In genomic region chr14:27373498-27373897, GRCm38 (mm10) we compare ENCODE assay signal across 21 mouse cellular contexts. TPM values are rescaled to one million over a fixed set of nuclear protein-coding genes. Genes with fewer than 3 reads are reported as not detected.
DNase-seq lines count a peak whose midpoint lies in the region; ATAC-seq and TF ChIP-seq lines count a peak whose summit lies in the region.
"Had no signal": no experiment of that assay in that cellular context is flagged by ENCODE, and none has a peak within 500 bp of the region (broad histone marks: within the 10 kb centered on the region; RNA-seq: fewer than 3 reads in every experiment).

No protein-coding gene starts in this region.

- no peak overlapping the region for H3K9ac ChIP-seq in heart, embryonic 12.5 days

- TF ChIP-seq CTCF in cerebellum, adult 2 months (IDR thresholded peaks at IDR 0.05; ENCODE audit: borderline replicate concordance, insufficient read depth, low read depth, low read length), result no peak

- no peak for ATAC-seq in heart, embryonic 12.5 days (ENCODE audit: insufficient number of reproducible peaks, low FRiP score)
- ATAC-seq: activated CD4-positive, CD25-positive, alpha-beta regulatory T cell, adult 4 months; CD4-positive, CD25-positive, alpha-beta regulatory T cell, adult 4 months; Patski had no signal

- H3K4me1 ChIP-seq in cerebellum, adult 2 months (ENCODE audit: control insufficient read depth, insufficient read depth, low read length), result peaks cover 25% of the 10 kb centered on the region
- H3K4me1 ChIP-seq in heart, embryonic 12.5 days (replicated peaks), result peaks cover 16% of the 10 kb centered on the region

- H3K27me3 ChIP-seq in cerebellum, adult 2 months (ENCODE audit: control insufficient read depth, insufficient read depth, low read length), result no peaks in the 10 kb centered on the region
- H3K27me3 ChIP-seq in heart, embryonic 12.5 days (replicated peaks), result no peaks in the 10 kb centered on the region
- H3K27me3 ChIP-seq in myocyte (ENCODE audit: control insufficient read depth, insufficient read depth, insufficient read length), result no peaks in the 10 kb centered on the region
- H3K27me3 ChIP-seq: CH12.LX, Patski had no signal

- no peaks in the 10 kb centered on the region for H3K79me2 ChIP-seq in myocyte (ENCODE audit: control insufficient read depth, insufficient read depth)

- 55% methylated on average over 5 of the region's 5 CpGs for WGBS in cerebellum, adult 2 months
- 81% methylated on average over 5 of the region's 5 CpGs for WGBS in heart, embryonic 12.5 days

- H3K4me2 ChIP-seq in heart, embryonic 12.5 days, result no peak overlapping the region
- H3K4me2 ChIP-seq in myocyte (ENCODE audit: low read depth), result no peak overlapping the region

- H3K36me3 ChIP-seq in heart, embryonic 12.5 days, result no peaks in the 10 kb centered on the region
- H3K36me3 ChIP-seq in myocyte (ENCODE audit: control insufficient read depth, insufficient read depth), result no peaks in the 10 kb centered on the region

- H3K9me3 ChIP-seq in heart, embryonic 12.5 days (replicated peaks), result no peaks in the 10 kb centered on the region
- H3K9me3 ChIP-seq: G1E had no signal

- H3K4me3 ChIP-seq in cerebellum, adult 2 months (replicated peaks; ENCODE audit: insufficient read depth, low read depth, low read length), result no peak overlapping the region
- no peak overlapping the region for H3K4me3 ChIP-seq in heart, embryonic 12.5 days
- H3K4me3 ChIP-seq in myocyte, result no peak overlapping the region

- DNase-seq in cerebellum, adult 2 months, result no peak
- no peak for DNase-seq in cerebellum, adult 11-12 months
- peak; percentile 87 for DNase-seq in heart, adult 11 months
- DNase-seq in thymus, postnatal 4 days, result no peak
- DNase-seq: adrenal gland, adult 2 months; adrenal gland, adult 8-10 months; adrenal gland, postnatal 10 days; adrenal gland, postnatal 14 days; adrenal gland, postnatal 25 days; adrenal gland, postnatal 36 days; B cell, adult 2 months; cerebellum, adult 11 months; cerebellum, adult 18-20 months; cerebellum, adult 8-10 months had no signal

- H3K27ac ChIP-seq in cerebellum, adult 2 months (ENCODE audit: insufficient read depth, low read length), result 0 out of 2 replicates have a peak overlapping the region, but pooled peaks have one; percentile 3
- H3K27ac ChIP-seq in heart, embryonic 12.5 days (ENCODE audit: poor library complexity, severe bottlenecking), result no peak overlapping the region

- no peak overlapping the region for H3ac ChIP-seq in myocyte (ENCODE audit: control insufficient read depth, insufficient read length)

- TF ChIP-seq POLR2A in cerebellum, adult 2 months (IDR thresholded peaks at IDR 0.05; ENCODE audit: borderline replicate concordance, insufficient read depth, low read length), result no peak
- TF ChIP-seq POLR2A in myocyte (IDR thresholded peaks at IDR 0.05; ENCODE audit: insufficient read length, low read depth), result no peak

TF ChIP-seq in myocyte, 11 proteins besides CTCF, POLR2A, EP300 and RAD21:
- TF ChIP-seq MAX (IDR thresholded peaks at IDR 0.05; ENCODE audit: low read depth), result no peak
- no peak for TF ChIP-seq USF1 (IDR thresholded peaks at IDR 0.05; ENCODE audit: low read depth)
- TF ChIP-seq POLR2AphosphoS2 (IDR thresholded peaks at IDR 0.05; ENCODE audit: insufficient read length, low read depth), result no peak
- TF ChIP-seq MYOG (IDR thresholded peaks at IDR 0.05; ENCODE audit: control insufficient read depth in 1 of 3, insufficient read depth in 1 of 3, insufficient read length in 2 of 3, low read depth in 2 of 3), result peak; percentile 16 to 86 (median 49)
- TF ChIP-seq E2F4 (IDR thresholded peaks at IDR 0.05; ENCODE audit: insufficient read depth), result no peak
- no peak for TF ChIP-seq REST (IDR thresholded peaks at IDR 0.05; ENCODE audit: insufficient read depth, insufficient read length)
- no peak for TF ChIP-seq CEBPB (IDR thresholded peaks at IDR 0.05; ENCODE audit: insufficient read depth, poor library complexity, severe bottlenecking)
- no peak for TF ChIP-seq SRF (IDR thresholded peaks at IDR 0.05; ENCODE audit: control insufficient read depth, insufficient read length, low read depth)
- TF ChIP-seq TCF12 (IDR thresholded peaks at IDR 0.05; ENCODE audit: insufficient read depth, poor library complexity, severe bottlenecking), result peak; percentile 33
- TF ChIP-seq TCF3 (IDR thresholded peaks at IDR 0.05; ENCODE audit: insufficient read length, low read depth), result peak; percentile 58
- peak in 2 of 3 experiments; percentile 13 to 85 for TF ChIP-seq MYOD1 (IDR thresholded peaks at IDR 0.05; ENCODE audit: control insufficient read depth in 1 of 3, insufficient read length in 2 of 3, low read depth in 2 of 3)

RNA-seq across cellular contexts. Expression of gene Fam208a, which starts 55.1 kb away (rescaled TPM):
- polyA plus RNA-seq in cerebellum, adult 2 months (2012; rRNA removed), result 30.4 and 30.7 TPM in 2 replicates
- polyA plus RNA-seq in heart, embryonic 12.5 days (2016; fragmentation: Nextera tagmentation; extraction: Ambion mirVana), result 13.1 and 14.5 TPM in 2 replicates
- 2.0 TPM for polyA plus RNA-seq in myocyte (2012; fragmentation: generic; extraction: Trizol)
